Mouse (Mus musculus): ENCODE data around the gene Slc25a12.

Gene Slc25a12

DNA sequence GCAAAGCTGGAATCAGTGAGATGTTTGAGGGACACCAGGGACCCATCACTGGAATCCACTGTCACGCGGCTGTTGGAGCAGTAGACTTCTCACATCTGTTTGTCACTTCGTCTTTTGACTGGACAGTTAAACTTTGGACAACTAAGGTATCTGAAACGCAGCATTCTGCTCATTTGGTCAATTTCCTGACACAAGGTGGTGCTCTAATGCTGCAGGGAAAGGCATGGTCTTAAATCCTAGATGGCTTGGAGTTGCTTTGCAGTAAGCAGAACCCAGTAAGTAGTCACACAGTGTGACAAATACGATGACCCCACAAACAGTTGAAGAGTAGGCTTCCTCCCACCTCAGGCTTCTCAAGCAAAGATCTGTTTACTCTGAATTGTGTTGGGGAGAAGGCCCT lies 116.7 kb downstream of the Slc25a12 start:
- DNase-seq (ENCODE audit: low read depth, low spot score) = no peak

- DNase-seq (ENCODE audit: low read depth, low spot score) = no peak
Measured at GRCm38 (mm10) chr2:71248071-71248470, 119.5 kb downstream of the Slc25a12 start.

GRCm38 (mm10) chr2:71246096-71246495 lies 121.5 kb downstream of the Slc25a12 start:
- no peak for DNase-seq (ENCODE audit: low read depth, low spot score)

DNA sequence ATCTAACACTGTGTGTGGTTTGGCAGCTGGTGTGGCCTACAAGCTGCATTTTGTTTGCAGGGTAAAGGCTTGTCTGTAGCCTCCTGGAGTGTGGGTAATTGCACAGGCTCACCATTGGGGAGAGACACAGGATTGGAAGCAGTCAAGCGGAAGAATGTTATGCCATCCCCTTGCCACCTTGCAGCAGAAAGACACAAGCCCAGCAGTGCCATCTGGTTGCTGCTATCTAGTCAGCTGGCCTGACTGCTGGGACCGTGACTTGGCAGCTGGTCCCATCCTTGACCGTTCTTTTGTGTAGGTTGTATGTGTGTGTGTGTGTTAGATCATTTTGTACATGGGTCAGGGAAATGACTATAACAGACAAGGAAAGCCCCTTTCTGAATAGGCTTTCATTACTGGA lies 122.1 kb downstream of the Slc25a12 start:
- peak; percentile 77 for DNase-seq (ENCODE audit: low read depth, low spot score)

GRCm38 (mm10) chr2:71244807-71245206 lies 122.7 kb downstream of the Slc25a12 start:
- no peak for DNase-seq (ENCODE audit: low read depth, low spot score)

GRCm38 (mm10) chr2:71243058-71243672 lies 124.4 kb downstream of the Slc25a12 start:
- DNase-seq (ENCODE audit: low read depth, low spot score) = no peak

DNA sequence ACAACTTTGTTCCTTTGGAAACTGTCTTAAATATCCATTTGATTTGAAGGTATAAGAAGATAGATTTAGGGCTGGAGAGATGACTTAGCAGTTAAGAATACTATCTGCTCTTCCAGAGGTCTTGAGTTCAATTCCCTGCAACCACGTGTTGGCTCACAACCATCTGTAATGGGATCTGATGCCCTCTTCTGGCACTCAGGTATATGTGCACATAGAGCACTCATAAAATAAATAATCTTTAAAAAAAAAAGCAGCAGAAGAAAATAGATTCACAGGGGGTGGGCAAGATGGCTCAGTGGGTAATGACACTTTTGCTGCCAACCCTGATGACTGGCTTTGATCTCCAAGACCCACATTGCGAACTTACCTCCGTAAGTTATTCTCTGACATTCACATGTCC lies 125.4 kb downstream of the Slc25a12 start:
- no peak for DNase-seq (ENCODE audit: low read depth, low spot score)

- no peak for DNase-seq (ENCODE audit: low read depth, low spot score)
Measured at GRCm38 (mm10) chr2:71241505-71241904, 126.0 kb downstream of the Slc25a12 start.

GRCm38 (mm10) chr2:71236009-71236408 lies 131.5 kb downstream of the Slc25a12 start:
- no peak for DNase-seq (ENCODE audit: low read depth, low spot score)

- no peak for DNase-seq (ENCODE audit: low read depth, low spot score)
Measured at GRCm38 (mm10) chr2:71235420-71235819, 132.1 kb downstream of the Slc25a12 start.

- no peak for DNase-seq (ENCODE audit: low read depth, low spot score)
Measured at GRCm38 (mm10) chr2:71232976-71233375, 134.6 kb downstream of the Slc25a12 start.

- DNase-seq (ENCODE audit: low read depth, low spot score) = no peak
Measured at GRCm38 (mm10) chr2:71231951-71232350, 135.6 kb downstream of the Slc25a12 start.

DNA sequence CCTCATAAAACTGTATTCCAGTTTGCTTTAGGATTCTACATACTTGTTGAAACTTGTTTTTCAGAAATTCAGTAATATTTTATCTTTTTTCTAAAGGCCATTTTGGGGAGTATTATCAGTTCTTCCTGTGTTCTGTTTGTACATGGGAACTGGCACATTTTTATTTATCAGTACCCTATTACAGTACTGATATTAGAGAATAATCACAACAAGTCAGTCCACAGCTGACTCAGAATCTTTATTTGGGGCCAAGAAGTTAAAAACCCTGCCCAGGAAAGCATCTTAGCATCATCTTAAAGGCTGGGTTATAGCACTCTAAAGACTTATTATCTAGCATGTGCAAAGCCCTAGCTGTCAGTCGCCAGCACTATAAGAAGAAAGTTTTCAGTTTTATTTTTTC lies 137.9 kb downstream of the Slc25a12 start:
- DNase-seq (ENCODE audit: low read depth, low spot score) = no peak

- no peak for DNase-seq (ENCODE audit: low read depth, low spot score)
Measured at GRCm38 (mm10) chr2:71227398-71227797, 140.2 kb downstream of the Slc25a12 start.

Measured in telencephalon, adult 2 months (tissue).